Mouse (Mus musculus) left cerebral cortex, postnatal 10 days (tissue): ENCODE measurements around the gene Sfn. TPM values are rescaled to one million over a fixed set of nuclear protein-coding genes. Genes with fewer than 3 reads are reported as not detected.

Experiments used
- DNase-seq, 2 experiments: peaks; one replicate each; pipeline ENCODE4 v3.0.0; 2021 to 2022; ENCODE audit warnings: low spot score in 2 of 2, mixed read lengths in 1 of 2; ENCODE audit errors: extremely low spot score in 1 of 2
- intact Hi-C: fragments of 180-260 bp; cut with DNase I; formaldehyde crosslinking; loops from one replicate; pipeline ENCODE4 v1.15.1; 2025
- total RNA-seq, 2 experiments: library from RNA; stranded (reverse); gene quantifications; 2 replicates each; pipeline ENCODE4 v1.2.3; 2021

Gene Sfn
- total RNA-seq, 2 experiments from 2014 or later = 1.4 to 1.7 TPM

- intact Hi-C loops = loop anchor here (5.0 kb wide), 1 partner anchor 228 kb away; no protein-coding TSS in a partner anchor
- no peak for DNase-seq
Measured at GRCm38 (mm10) chr4:133599116-133599515, 2.9 kb downstream of the Sfn start.

DNA sequence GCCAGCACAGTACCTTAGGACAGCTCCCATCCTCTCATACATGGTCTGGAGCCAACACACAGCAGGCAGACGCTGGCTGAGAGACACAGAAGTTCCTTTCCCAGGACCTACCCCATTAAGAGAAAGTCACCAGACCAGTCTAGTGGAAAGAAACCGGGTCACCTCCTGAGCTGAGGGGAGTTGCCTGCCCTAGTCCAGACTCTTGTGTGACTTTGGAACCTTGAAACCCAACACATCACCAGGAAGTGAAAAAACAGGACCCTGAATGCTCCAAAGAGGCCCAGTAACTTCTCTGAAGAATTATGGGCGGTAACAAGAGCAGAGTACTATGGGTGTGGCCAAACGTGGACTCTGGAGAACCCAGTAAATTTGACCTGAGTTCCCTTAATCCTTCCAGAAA is 3.4 kb downstream of the Sfn start:
- DNase-seq = no peak
- intact Hi-C loops = loop anchor here (5.0 kb wide), 1 partner anchor 229 kb away; no protein-coding TSS in a partner anchor

GRCm38 (mm10) chr4:133596084-133596483 is 5.9 kb downstream of the Sfn start:
- no peak for DNase-seq
- intact Hi-C loops = loop anchor here (5.0 kb wide), 1 partner anchor 231 kb away; no protein-coding TSS in a partner anchor

DNA sequence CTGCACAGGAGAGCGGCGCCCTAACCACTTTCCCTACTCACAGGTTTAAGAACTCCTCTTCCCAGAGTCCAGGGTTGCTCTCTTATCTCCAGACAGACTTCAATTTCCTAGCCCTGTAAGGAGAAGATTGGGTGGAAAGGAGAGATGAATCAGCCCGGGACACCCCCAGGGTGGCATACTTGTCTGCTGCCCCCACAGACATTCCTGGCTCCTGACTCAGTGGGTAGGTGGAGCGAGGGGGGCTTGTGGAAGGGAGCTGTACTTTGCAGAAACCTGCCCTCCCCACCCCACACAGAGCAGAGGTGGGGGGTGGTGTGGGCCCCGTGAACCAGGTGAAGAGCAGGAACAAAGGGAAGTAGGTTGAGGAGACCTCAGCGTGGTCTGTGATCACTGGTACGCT is 6.4 kb downstream of the Sfn start:
- intact Hi-C loops = loop anchor here (5.0 kb wide), 1 partner anchor 232 kb away; no protein-coding TSS in a partner anchor
- DNase-seq = peak in 1 of 2 experiments; percentile 19

- intact Hi-C loops = loop anchor here (5.0 kb wide), 1 partner anchor 55 kb away; no protein-coding TSS in a partner anchor
- DNase-seq = peak in 1 of 2 experiments; percentile 51
Measured at GRCm38 (mm10) chr4:133592570-133592969, 9.4 kb downstream of the Sfn start.

DNA sequence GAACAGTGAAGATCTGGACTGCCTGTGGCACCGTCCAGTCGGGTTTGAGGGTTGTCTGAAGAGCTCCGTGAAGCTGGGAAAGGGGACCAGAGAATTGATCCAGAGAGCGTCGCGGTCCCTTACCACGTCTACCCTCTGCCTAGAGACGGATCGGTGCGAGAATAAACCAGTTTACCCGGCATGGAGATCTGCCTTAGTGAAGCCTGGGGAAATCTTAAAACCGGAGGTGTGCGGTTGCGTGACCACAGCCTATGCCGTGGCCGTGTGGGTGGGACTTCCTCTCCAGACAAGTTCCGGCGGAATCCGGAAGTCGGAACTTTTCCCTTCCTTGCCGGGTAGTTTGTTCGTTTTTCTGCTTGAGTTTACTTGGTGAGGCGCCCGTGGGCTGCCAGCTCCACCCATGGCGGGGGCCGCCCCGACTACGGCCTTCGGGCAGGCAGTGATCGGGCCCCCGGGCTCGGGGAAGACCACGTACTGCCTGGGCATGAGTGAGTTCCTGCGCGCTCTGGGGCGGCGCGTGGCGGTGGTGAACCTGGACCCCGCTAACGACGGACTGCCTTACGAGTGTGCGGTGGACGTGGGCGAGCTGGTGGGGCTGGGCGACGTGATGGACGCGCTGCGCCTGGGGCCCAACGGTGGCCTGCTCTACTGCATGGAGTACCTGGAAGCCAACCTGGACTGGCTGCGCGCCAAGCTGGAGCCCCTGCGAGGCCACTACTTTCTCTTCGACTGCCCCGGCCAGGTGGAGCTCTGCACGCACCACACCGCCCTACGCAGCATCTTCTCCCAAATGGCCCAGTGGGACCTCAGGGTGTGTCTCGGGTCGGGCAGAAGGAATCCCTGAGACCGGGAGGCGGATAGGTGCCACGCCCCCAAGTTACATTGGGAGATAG is 17.7 kb downstream of the Sfn start, which contains the start of gene Gpn2:
TSS of gene Gpn2 (plus strand) at position 304 of the 893 bp plus-strand sequence.
- DNase-seq = peak; percentile 69 to 89
- intact Hi-C loops = no loop called here

DNA sequence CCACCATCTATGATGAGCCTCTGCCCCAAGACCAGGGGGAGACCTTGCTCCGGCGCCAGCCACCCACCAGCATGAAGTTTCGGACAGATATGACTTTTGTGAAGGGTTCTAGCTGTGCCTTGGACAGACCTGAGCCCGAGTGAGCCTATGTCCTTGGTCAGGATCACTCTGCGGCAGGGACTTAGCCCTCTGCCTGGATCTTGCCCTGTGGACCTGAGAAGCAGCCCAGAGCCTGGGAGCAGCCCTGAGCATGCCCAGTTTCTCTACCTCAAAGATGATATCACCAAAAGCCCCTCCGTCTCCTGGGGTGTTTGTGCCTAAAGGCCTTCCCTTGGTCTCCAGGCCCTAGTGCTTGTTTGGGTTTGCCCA is 18.3 kb downstream of the Sfn start:
- DNase-seq = no peak
- intact Hi-C loops = no loop called here

DNA sequence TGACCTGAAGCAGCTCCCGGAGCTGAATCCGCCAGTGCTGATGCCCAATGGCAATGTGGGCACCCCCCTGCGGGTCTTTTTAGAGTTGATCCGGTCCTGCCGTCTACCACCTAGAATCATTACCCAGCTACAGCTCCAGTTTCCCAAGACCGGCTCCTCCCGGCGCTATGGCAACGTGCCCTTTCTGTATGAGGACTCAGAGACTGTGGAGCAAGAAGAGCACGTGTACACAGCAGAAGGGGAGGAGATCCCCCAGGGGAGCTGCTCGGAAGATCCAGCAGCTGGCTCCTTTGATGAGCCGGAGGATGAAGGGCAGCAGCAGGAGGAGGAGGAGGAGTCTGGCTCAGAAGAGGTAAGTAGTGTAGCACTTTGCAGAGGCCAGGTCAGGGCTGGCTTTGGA is 24.0 kb downstream of the Sfn start:
- no peak for DNase-seq
- intact Hi-C loops = no loop called here

- no peak for DNase-seq
- intact Hi-C loops = no loop called here
Measured at GRCm38 (mm10) chr4:133574843-133575202, 27.1 kb downstream of the Sfn start.

DNA sequence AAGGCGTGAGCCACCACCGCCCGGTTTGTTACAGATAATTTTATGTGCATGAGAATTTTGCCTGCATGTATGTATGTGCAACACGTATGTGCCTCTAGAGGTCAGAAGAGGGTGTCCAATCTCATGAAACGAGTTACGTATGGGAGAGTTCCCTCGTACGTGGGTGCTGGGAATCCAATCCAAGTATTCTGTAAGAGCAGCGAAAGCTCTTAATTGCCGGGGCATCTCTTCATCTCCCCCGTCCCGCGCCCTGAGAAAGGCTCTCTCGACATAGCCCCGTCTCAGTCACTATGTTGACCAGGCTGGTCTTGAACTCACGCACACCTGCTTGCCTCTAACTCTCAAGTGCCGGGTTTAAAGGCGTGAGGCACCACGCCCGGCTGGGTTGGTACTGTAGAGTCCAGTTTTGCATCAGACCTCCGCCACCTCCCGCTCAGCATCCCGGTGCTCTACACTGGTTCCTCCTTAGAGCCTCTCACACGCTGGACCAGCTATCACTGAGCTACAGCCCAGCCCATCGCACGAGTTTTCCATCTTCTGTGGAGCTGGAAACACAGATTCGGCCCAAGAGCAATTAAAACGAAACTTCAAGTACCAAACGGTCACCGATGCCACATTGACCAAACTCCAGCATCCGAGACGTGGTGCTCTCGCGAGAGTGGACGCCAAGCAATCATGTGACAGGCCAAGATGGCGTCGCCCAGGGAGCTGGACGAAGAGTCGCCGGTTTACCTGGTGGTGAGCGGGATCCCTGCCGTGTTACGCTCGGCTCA is 27.7 kb downstream of the Sfn start, which contains the start of gene Gpatch3:
TSS of gene Gpatch3 (plus strand) at position 676 of the 773 bp plus-strand sequence.
- intact Hi-C loops = no loop called here

GRCm38 (mm10) chr4:133570066-133570466 is 31.9 kb downstream of the Sfn start:
- no peak for DNase-seq

More for the DNA sequence above, 27.7 kb downstream of the Sfn start, which contains the start of gene Gpatch3:
- peak; percentile 91 to 95 for DNase-seq

DNA sequence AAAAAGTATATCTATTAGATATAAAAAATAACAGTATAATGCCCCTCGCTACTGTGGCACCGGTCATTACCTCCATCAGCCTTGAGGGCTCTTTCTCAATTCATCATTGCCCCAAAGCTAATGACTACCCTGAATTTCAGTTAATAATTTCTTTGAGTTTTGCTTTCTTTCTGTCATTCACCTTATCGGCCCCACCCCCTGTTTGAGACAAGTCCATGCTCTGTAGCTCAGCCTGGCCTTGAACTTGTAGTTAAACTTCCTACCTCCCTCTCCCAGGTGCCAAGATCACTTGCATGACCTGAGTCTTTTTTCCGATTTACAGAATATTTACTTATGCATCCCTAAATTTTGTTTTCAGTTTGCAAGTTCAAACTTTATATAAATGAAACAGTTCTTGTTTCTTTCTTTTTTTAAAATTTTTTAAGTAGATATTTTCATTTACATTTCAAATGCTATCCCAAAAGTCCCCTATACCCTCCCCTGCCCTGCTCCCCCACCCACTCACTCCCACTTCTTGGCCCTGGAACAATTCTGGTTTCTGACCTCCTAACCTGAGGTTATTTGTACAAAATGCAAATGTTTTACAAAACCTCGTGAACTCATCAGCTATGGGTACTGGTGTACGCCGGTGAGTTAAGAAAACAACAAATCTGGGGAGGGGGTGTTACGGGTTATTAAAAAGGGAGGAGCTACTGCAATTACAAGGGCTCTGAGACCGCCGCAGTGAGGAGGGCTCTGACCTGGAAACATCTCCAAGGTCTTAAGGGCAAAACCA is 32.5 kb downstream of the Sfn start:
- DNase-seq = no peak
- intact Hi-C loops = no loop called here

More at GRCm38 (mm10) chr4:133570066-133570466, 31.9 kb downstream of the Sfn start:
- intact Hi-C loops = no loop called here

- no peak for DNase-seq
- intact Hi-C loops = no loop called here
Measured at GRCm38 (mm10) chr4:133567251-133567650, 34.7 kb downstream of the Sfn start.

GRCm38 (mm10) chr4:133563123-133563571 is 38.8 kb downstream of the Sfn start:
- DNase-seq = peak in 1 of 2 experiments; percentile 34
- intact Hi-C loops = no loop called here

- DNase-seq = no peak
- intact Hi-C loops = no loop called here
Measured at GRCm38 (mm10) chr4:133561622-133562021, 40.3 kb downstream of the Sfn start.

- no peak for DNase-seq
- intact Hi-C loops = no loop called here
Measured at GRCm38 (mm10) chr4:133559846-133560245, 42.1 kb downstream of the Sfn start.

DNA sequence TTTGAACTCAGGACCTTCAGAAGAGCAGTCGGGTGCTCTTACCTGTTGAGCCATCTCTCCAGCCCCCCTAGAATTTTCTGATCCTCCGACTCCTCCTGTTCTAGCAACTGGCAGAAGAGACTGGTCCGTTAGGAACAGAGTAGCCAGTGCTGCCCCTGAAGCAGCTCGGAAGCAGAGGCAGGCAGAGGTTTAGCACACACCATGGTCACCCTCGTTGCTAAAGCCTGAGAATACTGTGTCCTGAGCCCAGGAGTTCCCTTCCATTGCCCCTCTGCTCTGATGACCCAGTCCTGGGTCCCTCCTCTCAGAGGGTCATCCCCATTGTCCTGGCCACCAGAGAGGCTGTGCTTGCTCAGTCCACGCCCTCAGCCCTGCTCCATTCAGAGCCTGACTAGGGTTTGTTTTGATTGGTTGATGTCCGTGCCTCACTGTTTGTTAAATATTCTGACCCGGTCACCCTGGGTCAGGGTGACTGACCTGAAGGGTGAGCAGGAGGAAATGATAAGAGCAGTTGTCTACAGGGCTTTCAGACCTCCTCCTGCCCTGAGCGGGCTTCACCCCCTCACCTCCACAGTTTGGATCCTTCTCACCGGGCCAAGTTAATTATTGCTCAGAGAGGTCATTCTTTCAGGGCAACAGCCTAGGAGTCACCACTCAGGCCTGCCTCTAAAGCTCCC is 44.8 kb downstream of the Sfn start:
- intact Hi-C loops = no loop called here
- no peak for DNase-seq
